Mouse (Mus musculus): ENCODE results near the gene Mrpl39. TPM values are rescaled to one million over a fixed set of nuclear protein-coding genes. Genes with fewer than 3 reads are reported as not detected.

The Mrpl39 gene
- 136 and 226 TPM in 2 replicates for polyA plus RNA-seq (2012)

DNA sequence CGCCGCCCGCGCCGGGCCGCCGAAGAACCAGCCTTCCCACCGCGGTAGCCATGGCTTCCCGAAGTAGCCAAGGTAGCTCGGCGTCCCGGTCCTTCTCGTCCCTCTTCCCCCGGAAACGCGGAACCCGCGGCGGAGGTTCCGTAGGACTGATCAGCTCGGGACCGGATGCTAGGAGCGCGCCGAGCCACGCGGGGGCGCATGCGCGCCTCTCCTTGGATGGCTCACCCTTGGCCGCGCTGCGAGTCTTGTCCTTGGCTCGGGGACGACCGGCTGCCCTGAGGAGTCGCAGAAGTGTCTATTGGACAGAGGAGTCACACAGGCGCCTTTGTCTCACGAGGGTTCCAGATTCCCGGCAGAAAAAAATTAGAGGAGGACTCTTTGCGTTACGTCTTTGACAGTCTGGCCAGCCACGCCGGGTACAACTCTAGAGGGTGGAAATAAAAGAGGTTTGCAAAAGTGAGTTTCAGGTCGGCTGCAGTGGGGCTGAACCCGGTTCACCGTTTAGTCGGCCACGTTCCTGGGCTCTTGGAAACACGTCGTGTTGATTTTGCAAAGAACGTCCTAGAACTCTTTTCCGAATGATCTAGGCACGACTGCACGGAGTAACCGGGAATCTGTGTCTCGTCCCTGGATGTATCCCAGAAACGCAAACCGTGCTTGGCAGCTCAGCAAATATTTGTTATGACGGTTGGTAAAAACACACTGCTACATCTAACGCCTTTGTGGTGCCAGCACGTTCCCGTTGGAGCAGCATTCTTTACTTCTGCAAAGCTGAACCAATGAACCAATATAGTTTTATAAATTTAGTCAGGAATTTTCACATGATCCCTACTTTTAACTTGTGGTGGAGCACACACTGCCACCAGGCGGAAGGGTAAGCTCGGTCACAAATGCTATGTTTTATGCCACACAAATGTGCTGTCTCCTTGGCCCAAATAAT lies at the start of gene Mrpl39:
TSS of gene Mrpl39 (minus strand) at position 577 of the 940 bp plus-strand sequence.
- no peak for TF ChIP-seq GATA1 (IDR thresholded peaks at IDR 0.05; ENCODE audit: low read length)

DNA sequence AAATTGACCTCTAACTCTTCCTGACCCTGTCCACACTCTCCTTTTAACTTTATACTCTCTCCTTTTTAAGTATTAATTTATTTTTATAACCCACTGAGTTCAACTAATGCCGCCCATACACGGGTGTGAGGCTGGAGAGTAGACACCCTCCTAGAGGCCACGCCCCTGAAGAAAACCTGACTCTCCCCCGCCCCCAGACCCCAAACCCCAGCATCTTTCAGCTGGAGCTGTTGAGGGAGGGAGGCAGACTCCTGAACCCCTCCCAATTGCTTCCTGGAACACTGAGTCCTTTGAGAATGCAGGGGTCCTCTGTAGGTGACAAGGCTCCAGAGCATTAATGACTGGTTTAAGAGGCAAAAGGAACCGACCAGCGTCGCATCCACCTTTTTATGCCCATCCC lies 49.4 kb upstream of the Mrpl39 start:
- no peak for TF ChIP-seq GATA1 (IDR thresholded peaks at IDR 0.05; ENCODE audit: low read length)

DNA sequence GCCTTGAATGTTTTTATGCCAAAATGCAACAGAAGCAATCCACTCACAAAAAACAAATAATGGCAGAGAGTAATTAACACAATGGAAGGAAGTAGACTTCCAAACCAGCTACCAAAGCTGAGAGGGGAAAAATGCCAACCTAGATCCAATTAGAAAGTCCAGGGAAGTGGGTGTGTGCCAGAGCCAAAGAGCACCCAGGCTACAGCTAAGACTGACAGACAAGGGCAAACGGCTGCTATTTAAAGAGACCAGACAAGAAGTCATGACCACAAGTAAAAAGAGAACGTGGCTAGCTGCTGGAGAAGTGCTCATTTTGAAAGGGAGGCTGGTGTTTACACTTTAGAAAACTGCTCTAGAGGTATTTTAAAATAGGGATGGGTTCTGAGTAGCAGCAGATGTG lies 47.7 kb upstream of the Mrpl39 start:
- TF ChIP-seq GATA1 (IDR thresholded peaks at IDR 0.05; ENCODE audit: low read length) = no peak

DNA sequence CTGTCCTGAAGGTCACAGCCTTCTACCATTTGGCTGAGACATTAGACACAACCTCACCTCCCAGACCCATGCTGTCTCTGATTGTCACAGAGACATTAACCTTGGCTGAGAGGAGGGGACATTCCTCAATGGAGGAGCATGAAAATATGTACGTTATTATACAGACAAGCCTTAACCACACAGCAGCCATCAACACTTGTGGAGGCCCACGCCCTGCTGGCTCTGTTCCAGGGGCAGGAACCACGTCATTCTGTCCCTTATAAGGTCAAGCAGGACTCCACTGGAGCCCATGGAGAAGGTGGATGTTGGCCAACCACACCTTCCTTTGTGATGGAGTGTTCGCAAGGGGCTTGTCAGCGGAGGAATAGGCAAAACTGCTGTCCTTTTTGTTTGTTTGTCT lies 44.2 kb upstream of the Mrpl39 start:
- TF ChIP-seq GATA1 (IDR thresholded peaks at IDR 0.05; ENCODE audit: low read length) = no peak

DNA sequence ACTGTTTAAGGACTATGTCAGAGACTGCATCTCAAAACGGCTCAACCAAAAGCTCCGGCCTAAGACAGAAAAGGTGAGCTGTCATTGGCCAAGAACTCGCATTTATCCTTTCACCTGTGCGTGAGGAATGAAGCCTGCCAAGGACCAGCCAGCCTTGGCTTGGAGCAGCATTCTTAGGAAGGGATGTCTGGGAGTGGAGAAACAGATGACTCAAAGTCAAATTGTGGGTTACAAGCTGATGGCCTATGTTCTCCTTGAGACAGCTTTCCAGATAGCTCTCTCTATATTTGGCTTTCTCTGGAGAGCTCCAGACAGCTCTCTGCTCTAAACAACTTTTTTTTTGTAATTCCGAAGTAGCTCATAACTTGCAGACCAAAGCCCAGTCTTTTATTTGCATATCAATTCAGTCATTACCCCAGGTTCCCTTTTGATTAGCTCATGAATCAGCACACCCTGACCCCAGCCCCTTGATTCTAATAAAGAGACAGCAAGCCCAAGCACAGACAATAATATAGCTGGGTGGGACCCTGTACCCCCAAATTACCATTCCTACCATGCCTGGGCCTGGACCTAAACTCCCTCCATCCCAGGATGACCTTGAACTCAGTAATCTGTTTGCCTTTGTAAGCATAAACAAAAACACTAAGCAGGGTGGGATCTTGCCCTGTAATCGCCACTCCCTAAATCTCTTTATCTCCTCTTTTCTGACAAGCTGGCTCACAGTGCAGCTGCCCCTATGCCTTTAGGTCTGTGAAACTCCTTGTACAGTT lies 43.5 kb upstream of the Mrpl39 start:
- TF ChIP-seq GATA1 (IDR thresholded peaks at IDR 0.05; ENCODE audit: low read length) = no peak

DNA sequence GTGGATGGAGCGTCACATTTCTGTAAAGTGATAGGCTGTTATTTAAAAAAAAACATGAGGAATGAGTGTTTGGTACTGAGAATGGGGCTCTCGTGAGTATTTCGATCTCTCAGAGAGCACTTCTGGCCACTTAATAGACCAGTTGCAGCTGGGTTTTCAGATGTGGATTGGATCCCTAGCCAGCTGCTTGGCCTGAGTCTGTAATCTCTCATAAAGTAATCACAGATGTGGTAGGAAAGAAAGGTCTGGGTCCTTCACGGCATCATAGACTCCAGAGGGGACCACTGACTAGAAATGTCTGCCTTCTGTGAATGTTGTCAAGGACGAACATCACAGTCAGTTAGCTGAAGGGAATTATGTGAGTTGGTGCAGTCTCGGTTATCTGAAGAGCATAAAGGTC lies 42.9 kb upstream of the Mrpl39 start:
- TF ChIP-seq GATA1 (IDR thresholded peaks at IDR 0.05; ENCODE audit: low read length) = no peak

DNA sequence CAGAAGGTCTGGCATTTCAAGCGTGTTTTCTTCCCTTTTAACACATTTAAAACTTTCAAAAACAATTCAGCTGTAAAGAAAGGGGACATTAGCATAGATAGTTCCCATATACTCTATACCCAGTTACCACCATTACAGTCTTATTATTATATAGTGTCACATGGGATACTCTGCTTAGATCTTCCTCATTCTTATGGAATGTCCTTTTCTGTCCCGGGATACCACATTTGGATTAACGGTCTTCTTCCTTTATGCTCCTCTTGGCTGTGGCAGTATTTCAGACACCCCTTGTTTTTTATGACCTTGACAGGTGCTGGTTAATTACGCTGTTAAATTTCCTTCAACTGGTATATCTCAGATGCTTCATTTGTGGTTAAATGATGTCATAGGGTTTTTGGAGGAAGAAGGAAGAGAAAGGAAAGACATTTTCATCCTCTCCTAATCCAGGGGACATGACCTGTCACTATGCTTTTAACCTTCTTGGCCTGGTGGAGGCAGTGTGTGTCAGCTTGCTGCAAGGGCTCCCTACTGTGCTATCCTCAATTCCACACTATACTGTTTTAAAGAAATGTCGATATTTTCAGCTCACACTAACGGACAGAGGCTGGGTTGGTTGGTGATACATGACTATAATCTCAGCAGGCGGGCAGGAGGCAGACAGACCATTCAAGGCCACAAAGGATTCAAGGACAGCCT lies 40.7 kb upstream of the Mrpl39 start:
- no peak for TF ChIP-seq GATA1 (IDR thresholded peaks at IDR 0.05; ENCODE audit: low read length)

DNA sequence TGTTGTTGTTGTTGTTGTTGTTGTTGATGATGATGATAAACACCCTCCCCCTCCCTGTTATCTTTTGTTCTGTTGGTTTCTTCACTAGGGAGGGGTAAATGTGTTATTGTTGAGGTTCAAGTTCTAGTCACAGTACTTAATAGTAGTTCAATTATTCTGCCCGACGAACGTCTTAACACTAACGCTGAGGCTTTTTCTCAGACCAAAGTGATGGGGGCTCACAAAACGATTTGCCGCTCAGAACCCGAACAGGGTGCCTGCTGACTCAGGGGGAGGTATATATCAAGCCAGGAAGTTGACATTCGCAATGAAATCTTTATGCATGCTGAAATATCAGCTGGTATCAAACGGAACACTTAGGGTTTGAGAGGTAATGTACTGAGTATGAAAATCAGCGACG lies 39.8 kb upstream of the Mrpl39 start:
- TF ChIP-seq GATA1 (IDR thresholded peaks at IDR 0.05; ENCODE audit: low read length) = no peak

DNA sequence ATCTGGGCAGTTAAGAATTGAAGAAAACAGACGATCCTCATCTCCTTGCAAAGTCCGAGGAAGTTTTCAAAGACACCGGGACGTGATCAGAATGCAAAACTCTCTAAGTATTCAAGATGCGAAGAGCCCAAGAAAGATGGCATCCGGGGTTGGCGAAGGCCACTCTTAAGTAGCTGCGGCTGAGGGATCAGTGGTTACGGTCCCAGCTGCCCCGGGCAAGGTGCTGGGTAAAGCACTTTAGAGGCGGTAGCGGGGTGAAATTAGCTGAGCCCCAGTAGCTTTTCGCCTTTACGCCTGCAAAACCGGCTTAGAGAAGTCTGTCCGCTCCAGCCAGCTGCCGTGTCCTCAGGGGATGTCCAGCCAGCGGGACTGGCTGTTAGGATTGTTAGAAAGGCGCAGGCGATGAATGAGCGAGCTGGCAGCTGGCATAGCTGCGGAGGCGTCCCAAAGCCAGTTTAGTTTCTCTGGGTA lies 39.3 kb upstream of the Mrpl39 start:
- no peak for TF ChIP-seq GATA1 (IDR thresholded peaks at IDR 0.05; ENCODE audit: low read length)

DNA sequence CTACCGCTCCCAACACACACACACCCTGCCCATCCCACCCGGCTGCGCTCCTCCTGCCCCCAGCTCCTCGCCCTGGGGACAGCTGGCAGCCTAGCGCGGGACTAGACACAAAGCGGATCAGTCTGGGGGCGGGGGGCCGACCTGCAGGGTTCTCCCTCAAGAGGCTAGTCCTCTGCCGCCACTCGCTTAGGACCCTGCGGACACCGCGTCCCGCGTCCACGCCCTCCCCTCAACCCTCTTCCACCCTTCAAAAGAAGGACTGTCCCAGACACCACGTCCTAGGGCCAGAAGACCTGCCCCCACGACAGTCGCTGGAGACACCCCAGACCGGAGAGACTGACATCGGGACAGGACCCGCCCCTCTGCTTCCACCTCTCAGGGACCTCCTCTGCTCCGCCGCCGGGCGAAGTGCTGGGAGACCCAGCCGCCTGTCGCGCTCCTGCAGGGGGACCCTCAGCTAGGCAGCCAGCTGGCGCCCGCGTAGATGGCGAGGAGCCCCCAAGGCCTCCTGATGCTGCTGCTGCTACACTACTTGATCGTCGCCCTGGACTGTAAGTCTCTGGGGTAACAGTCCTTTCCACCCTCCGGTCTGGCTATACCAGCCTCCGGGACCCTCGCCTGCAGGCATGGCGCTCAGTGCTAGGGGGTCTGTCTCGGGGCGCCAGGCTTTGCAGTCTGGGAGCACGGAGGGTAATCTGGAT lies 38.6 kb upstream of the Mrpl39 start, which contains the start of gene Jam2:
TSS of gene Jam2 (plus strand) at position 121 of the 701 bp plus-strand sequence.
- no peak for TF ChIP-seq GATA1 (IDR thresholded peaks at IDR 0.05; ENCODE audit: low read length)

DNA sequence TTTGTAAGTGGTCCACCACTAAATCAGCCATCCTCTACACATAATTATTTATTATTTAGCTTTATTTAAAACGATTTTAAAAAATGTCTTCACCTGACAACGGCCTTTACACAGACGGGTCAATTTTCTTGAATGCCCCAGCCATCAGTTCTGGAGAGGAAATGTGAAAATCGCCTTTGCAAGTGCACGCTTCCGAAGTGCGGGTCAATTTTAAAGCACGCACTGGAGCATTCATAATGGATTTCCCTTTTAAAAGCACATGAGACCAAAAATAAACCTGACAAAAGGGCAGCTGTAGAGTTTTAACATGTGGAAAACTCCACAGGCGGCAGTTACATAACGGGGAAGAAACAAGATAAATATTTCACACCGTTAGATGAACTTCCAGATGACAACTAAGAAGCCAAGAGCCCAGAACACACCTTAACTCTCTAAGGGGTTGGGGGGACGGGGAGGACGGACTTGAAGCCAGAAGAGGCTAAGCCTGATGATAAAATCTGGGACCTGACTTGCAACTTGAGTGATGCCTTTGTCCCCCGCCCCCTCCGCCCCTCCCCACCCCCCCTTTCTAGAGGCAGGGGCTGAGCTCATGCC lies 37.8 kb upstream of the Mrpl39 start:
- TF ChIP-seq GATA1 (IDR thresholded peaks at IDR 0.05; ENCODE audit: low read length) = no peak

DNA sequence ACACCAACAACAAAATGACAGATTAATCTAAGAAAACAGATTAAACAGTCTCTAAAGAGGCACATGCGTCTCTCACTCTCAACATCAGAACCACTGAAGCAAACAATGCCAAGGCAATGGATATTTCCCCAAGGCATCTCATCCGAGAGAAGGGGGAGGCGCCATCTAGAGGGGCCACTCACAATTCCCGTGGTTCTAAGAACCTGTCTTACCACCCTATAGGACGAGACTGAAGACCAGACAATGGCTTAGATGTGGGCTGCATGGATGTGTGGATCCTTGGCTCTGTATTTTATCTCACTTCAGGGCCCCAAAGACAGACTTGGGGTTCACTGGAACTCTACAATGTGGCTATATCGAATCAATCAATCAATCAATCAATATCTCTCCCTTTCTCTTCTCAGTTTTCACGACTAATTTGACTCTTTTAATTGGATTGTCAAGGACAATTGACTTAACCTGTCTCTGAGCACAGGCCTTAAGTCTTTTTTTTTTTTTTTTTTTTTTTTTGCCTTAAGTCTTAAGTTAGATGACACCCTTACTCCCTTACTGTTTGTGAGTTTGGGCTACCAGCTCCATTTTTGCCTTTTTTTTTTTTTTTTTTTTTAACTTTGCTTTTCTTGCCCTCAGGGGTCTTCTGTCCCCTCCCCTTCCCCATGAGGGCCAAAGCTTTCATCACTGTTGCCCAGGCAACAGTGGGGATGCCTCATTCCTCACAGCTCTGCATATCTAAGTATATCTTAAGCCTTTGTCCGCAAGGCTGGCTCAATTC lies 37.1 kb upstream of the Mrpl39 start:
- no peak for TF ChIP-seq GATA1 (IDR thresholded peaks at IDR 0.05; ENCODE audit: low read length)

DNA sequence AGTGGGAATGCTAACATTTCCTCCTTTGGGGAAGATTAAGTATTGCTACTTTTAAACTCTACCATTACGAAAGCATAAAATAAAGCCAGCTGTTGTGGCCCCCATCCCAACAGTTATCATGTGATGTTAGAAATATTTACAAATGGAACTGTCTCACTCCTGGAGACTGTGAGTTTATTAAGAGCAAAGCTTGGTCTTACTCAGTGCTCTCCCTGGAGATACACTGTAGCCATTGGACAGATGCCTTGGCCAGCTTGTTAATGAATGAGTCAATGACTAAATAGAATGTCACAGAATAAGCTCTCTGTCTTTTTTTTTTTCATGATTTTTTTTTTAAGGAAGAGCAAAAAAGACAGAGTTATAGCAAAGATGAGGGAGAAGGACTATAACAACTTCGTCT lies 35.9 kb upstream of the Mrpl39 start:
- no peak for TF ChIP-seq GATA1 (IDR thresholded peaks at IDR 0.05; ENCODE audit: low read length)

DNA sequence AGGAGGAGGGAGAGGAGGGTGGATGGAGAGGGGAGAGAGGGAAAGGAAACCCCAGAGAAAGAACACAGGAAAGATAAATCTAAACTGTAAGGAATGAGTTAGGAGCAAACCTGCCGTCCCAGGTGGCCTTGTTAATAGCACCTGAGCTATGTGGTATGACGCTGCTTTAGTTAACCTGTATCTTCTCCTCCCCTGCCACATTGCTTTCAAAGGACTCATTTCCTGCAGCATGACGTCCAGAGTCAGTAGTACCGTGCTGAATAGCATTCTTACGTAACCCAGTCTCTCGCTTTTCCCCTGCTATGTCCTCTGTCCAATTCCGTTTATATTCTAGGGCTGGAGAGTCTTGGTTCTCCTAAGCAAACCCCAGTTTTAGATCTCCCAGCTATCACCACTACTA lies 35.3 kb upstream of the Mrpl39 start:
- TF ChIP-seq GATA1 (IDR thresholded peaks at IDR 0.05; ENCODE audit: low read length) = no peak

Measured in G1E-ER4 (cell line).